Mouse (Mus musculus) bone marrow, adult 2 months (tissue): ENCODE measurements around the gene Pdgfb.

Source experiments
- CTCF ChIP-seq: fragments of 200-500 bp; IDR thresholded peaks from 2 replicates; pipeline ENCODE4 v1.5.1; 2011; ENCODE audit warnings: low read length, control low read depth; ENCODE audit not compliant: control insufficient read depth, insufficient read depth
- POLR2A ChIP-seq: fragments of 200-500 bp; IDR thresholded peaks from 2 replicates; pipeline ENCODE4 v1.6.1; 2011; ENCODE audit warnings: low read depth, mild to moderate bottlenecking, control low read depth, low read length, borderline replicate concordance; ENCODE audit not compliant: control insufficient read depth

DNA sequence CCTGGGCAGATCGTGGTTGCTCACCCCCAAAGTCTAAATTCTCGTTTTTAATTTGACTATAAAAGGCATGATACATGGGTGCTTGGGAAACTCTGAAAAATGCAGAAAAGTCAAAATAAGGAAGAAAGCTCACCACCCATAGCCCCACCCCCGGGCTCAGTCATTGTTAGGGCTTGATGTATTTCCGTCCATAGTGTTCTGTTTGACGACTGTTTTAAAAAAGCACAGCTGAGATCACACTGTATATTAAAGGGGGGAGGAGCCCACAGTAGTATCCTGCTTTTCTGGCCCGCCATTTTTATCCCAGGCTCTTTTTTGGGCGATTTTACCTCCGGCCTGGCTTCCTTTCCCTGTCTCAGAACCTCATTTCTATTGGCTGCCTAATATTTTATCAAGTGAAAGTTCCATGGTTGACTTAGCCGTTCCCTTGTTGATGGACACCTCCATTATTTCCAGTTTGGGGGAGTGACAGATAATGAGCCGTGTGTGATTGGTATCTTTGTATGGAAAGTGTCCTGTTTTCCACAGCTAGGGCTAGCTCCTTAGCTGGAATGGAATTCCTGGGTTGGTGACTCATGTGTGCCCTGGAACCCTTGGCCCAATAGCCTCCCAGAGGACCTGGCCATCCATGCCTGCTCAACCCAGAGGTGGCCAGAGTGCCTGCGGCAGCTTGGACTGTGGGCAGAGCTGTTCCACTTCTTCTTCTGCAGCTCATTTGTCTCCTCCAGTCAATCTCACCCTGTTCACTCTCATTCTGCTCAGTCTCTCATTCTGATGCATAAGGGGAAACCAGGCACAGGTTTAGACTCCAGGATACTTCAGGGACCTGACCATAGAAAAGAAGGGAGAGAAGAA lies 22.7 kb upstream of the Pdgfb start:
- no peak for TF ChIP-seq CTCF
- TF ChIP-seq POLR2A: no peak
